Mouse (Mus musculus) ES-Bruce4 (cell line): ENCODE measurements at regions not wholly inside any gene's neighbourhood (a gene's known extent, or its start where the extent isn't known, plus 50 kb on each side); places are given as distances from the start of the nearest gene placed in this dataset.
"Not testable (repeated sequence)": the region's sequence is repeated elsewhere in the genome, so short reads cannot be mapped to it uniquely, and the experiment has no call there.

Source experiments
- H3K27ac ChIP-seq: 2 replicates; pipeline ENCODE4 v1.5.1; 2012; ENCODE audit warnings: low read length, inconsistent platforms; ENCODE audit not compliant: insufficient read depth
- H3K27me3 ChIP-seq: 2 replicates; pipeline ENCODE4 v1.6.1; 2012; ENCODE audit warnings: mild to moderate bottlenecking, low read length, inconsistent platforms; ENCODE audit not compliant: control insufficient read depth, poor library complexity, insufficient read depth, severe bottlenecking
- H3K36me3 ChIP-seq: 2 replicates; pipeline ENCODE4 v1.6.1; 2012; ENCODE audit warnings: inconsistent platforms, mild to moderate bottlenecking, low read length, moderate library complexity; ENCODE audit not compliant: control insufficient read depth, poor library complexity, insufficient read depth, severe bottlenecking
- H3K4me1 ChIP-seq: one replicate; pipeline ENCODE4 v1.8.1; 2011; ENCODE audit warnings: low read length; ENCODE audit not compliant: control insufficient read depth, insufficient read depth
- H3K4me3 ChIP-seq: 2 replicates; pipeline ENCODE4 v1.5.1; 2011; ENCODE audit warnings: low read depth, mild to moderate bottlenecking, low read length
- H3K9ac ChIP-seq: 2 replicates; pipeline ENCODE4 v1.6.1; 2012; ENCODE audit warnings: low read depth, mild to moderate bottlenecking, inconsistent platforms; ENCODE audit not compliant: poor library complexity, severe bottlenecking
- H3K9me3 ChIP-seq: replicated peaks from 2 replicates; pipeline ENCODE4 v1.6.1; 2012; ENCODE audit warnings: mild to moderate bottlenecking, low read length, inconsistent platforms; ENCODE audit not compliant: control insufficient read depth, poor library complexity, insufficient read depth, severe bottlenecking
- CTCF ChIP-seq: IDR thresholded peaks from one replicate; pipeline ENCODE4 v1.8.1; 2011; ENCODE audit warnings: low read depth, low read length
- EP300 ChIP-seq: IDR thresholded peaks from 2 replicates; pipeline ENCODE4 v1.6.1; 2011; ENCODE audit warnings: low read depth, low read length; ENCODE audit not compliant: insufficient read depth
- POLR2A ChIP-seq: IDR thresholded peaks from one replicate; pipeline ENCODE4 v1.8.1; 2011; ENCODE audit warnings: low read length; ENCODE audit not compliant: insufficient read depth

DNA sequence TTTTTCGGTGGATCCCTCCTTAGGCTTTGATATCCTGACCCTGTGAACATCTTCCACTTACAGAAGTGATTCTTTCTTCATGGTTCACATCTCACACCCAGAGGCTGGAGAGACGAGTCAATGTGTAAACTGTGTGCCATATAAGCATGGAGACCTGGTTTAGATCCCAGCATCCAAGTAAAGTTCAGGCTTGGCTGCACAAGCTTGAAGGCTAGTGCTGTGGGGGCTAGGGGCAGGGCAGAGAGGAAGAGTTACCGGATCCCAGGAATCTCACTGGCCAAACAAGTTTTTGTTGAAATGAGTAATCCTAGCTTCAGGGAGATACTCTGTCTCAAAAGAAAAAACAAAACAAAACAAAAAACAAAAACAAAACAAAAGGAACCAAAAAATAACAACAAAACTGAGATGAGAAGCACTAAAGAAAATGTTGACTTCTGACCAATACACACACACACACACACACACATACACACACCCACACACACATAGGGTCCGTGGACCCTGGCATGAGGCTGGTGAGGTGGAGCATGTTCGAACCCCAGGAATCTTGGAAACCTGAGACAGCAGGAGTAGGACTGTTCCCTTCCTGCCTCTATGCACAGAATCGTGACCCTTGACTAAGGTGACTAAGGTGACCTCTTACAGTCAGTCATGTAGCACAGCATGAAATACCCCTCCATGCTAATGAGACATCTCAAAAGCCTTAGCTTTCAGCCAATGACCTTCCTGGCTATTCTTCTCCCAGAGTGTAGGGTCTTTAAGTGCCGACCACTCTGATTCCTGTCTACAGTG, 55.2 kb downstream of the Gm12728 start:
- H3K9me3 ChIP-seq, result no peaks in the 10 kb centered on the region
- H3K4me1 ChIP-seq, result no peaks in the 10 kb centered on the region
- H3K27ac ChIP-seq, result no peak overlapping the region
- H3K27me3 ChIP-seq, result no peaks in the 10 kb centered on the region
- no peak overlapping the region for H3K4me3 ChIP-seq
- H3K9ac ChIP-seq, result no peak overlapping the region
- H3K36me3 ChIP-seq, result no peaks in the 10 kb centered on the region
- no peak for TF ChIP-seq EP300
- TF ChIP-seq POLR2A, result no peak
- TF ChIP-seq CTCF, result no peak

DNA sequence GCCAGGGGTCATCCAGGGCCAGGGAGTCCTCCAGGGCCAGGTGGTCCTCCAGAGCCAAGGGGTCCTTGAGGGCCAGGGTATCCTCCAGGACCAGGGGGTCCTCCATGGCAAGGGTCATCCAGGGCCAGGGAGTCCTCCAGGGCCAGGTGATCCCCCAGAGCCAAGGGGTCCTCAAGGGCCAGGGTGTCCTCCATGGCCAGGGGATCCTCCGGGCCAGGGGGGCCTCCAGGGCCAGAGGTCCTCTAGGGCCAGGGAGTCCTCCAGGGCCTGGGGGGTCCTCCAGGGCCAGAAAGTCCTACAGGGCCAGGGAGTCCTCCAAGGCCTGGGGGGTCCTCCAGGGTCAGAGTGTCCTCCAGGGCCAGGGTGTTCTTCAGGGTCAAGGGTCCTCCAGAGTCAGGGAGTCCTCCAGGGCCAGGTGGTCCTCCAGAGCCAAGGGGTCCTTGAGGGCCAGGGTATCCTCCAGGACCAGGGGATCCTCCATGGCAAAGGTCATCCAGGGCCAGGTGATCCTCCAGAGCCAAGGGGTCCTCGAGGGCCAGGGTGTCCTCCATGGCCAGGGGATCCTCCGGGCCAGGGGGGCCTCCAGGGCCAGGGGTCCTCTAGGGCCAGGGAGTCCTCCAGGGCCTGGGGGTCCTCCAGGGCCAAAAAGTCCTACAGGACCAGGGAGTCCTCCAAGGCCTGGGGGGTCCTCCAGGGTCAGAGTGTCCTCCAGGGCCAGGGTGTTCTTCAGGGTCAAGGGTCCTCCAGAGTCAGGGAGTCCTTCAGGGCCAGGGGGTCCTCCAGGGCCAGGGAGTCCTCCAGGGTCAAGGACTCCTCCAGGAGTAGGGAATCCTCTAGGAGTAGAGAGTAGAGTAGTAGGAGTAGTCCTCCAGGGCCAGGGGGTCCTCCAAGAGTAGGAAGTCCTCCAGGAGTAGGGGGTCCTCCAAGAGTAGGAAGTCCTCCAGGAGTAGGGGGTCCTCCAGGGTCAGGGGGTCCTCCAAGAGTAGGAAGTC, 56.6 kb downstream of the Gm12728 start:
- H3K9ac ChIP-seq, H3K36me3 ChIP-seq, H3K27ac ChIP-seq, H3K9me3 ChIP-seq, H3K4me3 ChIP-seq, H3K4me1 ChIP-seq, H3K27me3 ChIP-seq: not testable (repeated sequence)

DNA sequence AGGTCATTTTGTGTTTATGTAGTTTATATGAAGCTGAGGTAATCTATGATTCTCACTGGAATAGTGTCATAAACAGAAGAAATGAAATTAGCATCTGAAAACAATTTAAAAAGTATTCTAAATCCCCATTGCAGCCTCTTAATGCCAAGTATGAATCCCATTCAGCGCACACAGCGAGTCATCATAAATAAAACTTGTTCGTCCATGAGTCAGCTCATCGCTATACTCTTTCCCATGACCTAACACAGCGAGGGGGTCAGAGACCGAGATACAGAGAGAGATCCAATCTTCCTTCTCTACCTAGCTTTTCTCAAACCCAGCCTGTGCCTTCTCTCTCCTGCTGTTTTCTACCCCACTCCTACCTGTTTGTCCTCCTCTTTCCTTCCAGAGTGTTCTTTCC, 63.4 kb downstream of the Gm12728 start:
- Histone ChIP-seq H3K9me3 (no peaks in the 10 kb centered on the region; the same call in 1 of the 2 replicates), H3K36me3 (no peaks in the 10 kb centered on the region), H3K27me3 (no peaks in the 10 kb centered on the region), H3K4me3 (no peak overlapping the region), H3K9ac (no peak overlapping the region), H3K4me1 (no peaks in the 10 kb centered on the region), H3K27ac (no peak overlapping the region)
- no peak for TF ChIP-seq POLR2A
- TF ChIP-seq EP300, result no peak
- no peak for TF ChIP-seq CTCF

DNA sequence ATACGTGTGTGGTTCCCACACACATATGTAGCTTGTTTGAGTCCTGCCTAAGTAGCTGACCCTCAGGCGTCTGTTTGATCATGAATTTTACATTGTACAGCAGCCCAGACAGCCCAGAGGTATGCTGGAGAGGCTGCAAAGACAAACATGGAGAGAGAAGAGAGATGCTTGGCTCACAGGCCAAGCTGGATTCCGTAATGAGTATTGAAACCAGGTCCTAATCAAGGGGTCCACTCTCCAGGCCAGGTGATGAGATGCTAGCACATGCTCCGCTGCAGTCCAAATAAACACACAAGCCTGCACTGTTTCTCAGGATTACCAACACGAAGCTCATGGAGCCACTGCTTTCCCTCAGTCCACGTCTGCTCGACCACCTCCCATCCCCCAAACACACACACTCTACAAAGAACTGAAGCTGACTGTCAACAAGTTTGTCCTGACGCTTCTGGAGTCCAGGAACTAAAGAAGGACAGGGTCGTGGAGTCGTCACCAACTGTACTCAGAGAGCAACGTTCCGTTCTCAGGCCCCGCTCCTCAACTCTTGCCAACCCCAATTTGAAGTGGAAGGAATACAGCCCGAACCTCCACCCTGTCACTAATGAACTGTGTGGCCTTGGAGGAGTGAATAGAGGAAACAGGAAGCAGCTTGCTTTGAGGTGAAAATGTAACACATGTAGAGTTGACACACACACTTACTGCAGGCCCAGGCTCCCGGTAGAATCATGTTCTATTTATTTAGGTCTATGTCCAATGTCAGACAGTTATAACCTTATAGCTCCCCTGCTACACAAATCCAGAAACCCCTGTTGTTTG, 69.6 kb downstream of the Gm12728 start:
- no peak overlapping the region for H3K4me3 ChIP-seq
- H3K27ac ChIP-seq, result no peak overlapping the region
- H3K4me1 ChIP-seq, result no peaks in the 10 kb centered on the region
- H3K27me3 ChIP-seq, result no peaks in the 10 kb centered on the region
- no peaks in the 10 kb centered on the region for H3K36me3 ChIP-seq
- TF ChIP-seq CTCF, result no peak
- TF ChIP-seq EP300, result no peak
- no peak for TF ChIP-seq POLR2A
- H3K9me3 ChIP-seq, result no peaks in the 10 kb centered on the region
- H3K9ac ChIP-seq, result no peak overlapping the region

DNA sequence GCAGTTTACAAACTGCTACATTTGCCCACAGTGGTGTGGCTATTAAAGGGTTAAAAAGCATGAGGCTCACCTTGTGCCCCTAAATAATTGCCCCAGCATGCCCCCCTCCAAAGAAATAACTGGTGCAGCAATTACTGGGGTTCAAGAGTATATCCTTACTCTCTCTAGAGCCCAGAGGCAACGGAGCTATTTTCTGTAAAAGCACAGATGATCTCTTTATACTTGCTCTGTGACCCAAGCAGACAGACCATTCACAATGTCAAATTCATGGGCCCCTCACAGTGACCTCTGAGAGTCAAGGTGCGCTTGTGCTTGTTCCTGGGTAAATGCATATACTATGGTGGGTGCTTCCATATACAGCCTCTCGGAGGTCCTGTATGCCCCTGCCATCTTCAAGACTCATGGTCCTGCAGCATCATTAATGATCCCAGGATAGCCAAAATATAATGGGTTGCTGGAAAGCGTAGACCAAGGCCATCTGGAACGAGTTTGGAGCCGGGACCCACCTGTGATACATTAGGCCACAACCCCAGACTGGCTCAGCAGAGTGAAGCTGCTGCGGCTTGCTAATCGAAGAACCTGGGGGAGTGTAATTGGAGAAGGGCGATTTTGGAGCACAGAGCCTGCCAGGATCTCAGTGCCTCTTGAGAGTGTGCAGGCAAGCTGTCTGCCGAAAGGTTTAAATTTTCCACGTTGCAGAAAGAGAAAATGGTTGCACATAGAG, 71.4 kb downstream of the Gm12728 start:
- no peaks in the 10 kb centered on the region for H3K4me1 ChIP-seq
- no peak overlapping the region for H3K9ac ChIP-seq
- no peaks in the 10 kb centered on the region for H3K36me3 ChIP-seq
- TF ChIP-seq CTCF (no peak), POLR2A (no peak), EP300 (no peak)
- H3K27me3 ChIP-seq, result no peaks in the 10 kb centered on the region
- no peak overlapping the region for H3K27ac ChIP-seq
- no peaks in the 10 kb centered on the region for H3K9me3 ChIP-seq
- no peak overlapping the region for H3K4me3 ChIP-seq
